Mouse (Mus musculus) spleen, adult 2 months (tissue): ENCODE results near the gene Galk2. TPM values are rescaled to one million over a fixed set of nuclear protein-coding genes. Genes with fewer than 3 reads are reported as not detected.
A peak's percentile ranks its signal among the peaks of the same experiment; 100 is the strongest.

ENCODE experiments used
- DNase-seq, 2 experiments: peaks; one replicate each; pipeline versions ENCODE4 v3.0.0 to v3.0.0-alpha.2; 2012 to 2021; ENCODE audit warnings: low spot score in 2 of 2, low read depth in 1 of 2
- H3K27ac ChIP-seq: fragments of 200-500 bp; 2 replicates; pipeline ENCODE4 v1.5.1; 2012; ENCODE audit warnings: low read length, inconsistent platforms; ENCODE audit not compliant: insufficient read depth
- H3K27me3 ChIP-seq: fragments of 200-500 bp; 2 replicates; pipeline ENCODE4 v1.6.1; 2012; ENCODE audit warnings: mild to moderate bottlenecking, moderate library complexity, low read length, inconsistent platforms; ENCODE audit not compliant: control insufficient read depth, insufficient read depth
- H3K36me3 ChIP-seq: fragments of 200-500 bp; 2 replicates; pipeline ENCODE4 v1.6.1; 2012; ENCODE audit warnings: mild to moderate bottlenecking, low read length, inconsistent platforms; ENCODE audit not compliant: control insufficient read depth, insufficient read depth
- H3K4me1 ChIP-seq: fragments of 200-500 bp; 2 replicates; pipeline ENCODE4 v1.6.1; 2011; ENCODE audit warnings: inconsistent platforms; ENCODE audit not compliant: control insufficient read depth, insufficient read depth, insufficient read length
- H3K4me3 ChIP-seq: fragments of 200-500 bp; 2 replicates; pipeline ENCODE4 v1.5.1; 2011; ENCODE audit warnings: mild to moderate bottlenecking, inconsistent platforms; ENCODE audit not compliant: insufficient read depth, insufficient read length; ENCODE audit errors: extremely low read depth
- CTCF ChIP-seq: fragments of 200-500 bp; IDR thresholded peaks from 2 replicates; pipeline ENCODE4 v1.5.1; 2011; ENCODE audit warnings: mild to moderate bottlenecking, inconsistent platforms; ENCODE audit not compliant: insufficient read depth, insufficient read length, insufficient replicate concordance; ENCODE audit errors: extremely low read depth
- POLR2A ChIP-seq: fragments of 200-500 bp; IDR thresholded peaks from 2 replicates; pipeline ENCODE4 v1.6.1; 2011; ENCODE audit warnings: low read depth, low read length, inconsistent platforms
- WGBS: fragments of 180-500 bp; shearing (Covaris S2); methylation state at CpG from one replicate; pipeline ENCODE4 v1.1.7; 2018; 5-methylcytosine and 5-hydroxymethylcytosine counted together
- polyA plus RNA-seq: library from polyadenylated mRNA; depleted of rRNA; stranded (reverse); fragments of >200 nt; gene quantifications from 2 replicates; pipeline ENCODE4 v1.2.3, GENCODE M21; 2012

Galk2 gene
- polyA plus RNA-seq, 1 experiment: 8.2 TPM

- no peak overlapping the region for H3K4me3 ChIP-seq
- TF ChIP-seq POLR2A (no peak), CTCF (no peak)
- no peaks in the 10 kb centered on the region for H3K27me3 ChIP-seq
- DNase-seq: no peak
- no peak overlapping the region for H3K27ac ChIP-seq
- no peaks in the 10 kb centered on the region for H3K4me1 ChIP-seq
- no peaks in the 10 kb centered on the region for H3K36me3 ChIP-seq
Measured at GRCm38 (mm10) chr2:125865585-125865984, 6.7 kb downstream of the Galk2 start.

- Histone ChIP-seq H3K36me3 (no peaks in the 10 kb centered on the region), H3K4me1 (no peaks in the 10 kb centered on the region), H3K4me3 (peak overlapping the region; percentile 89), H3K27me3 (no peaks in the 10 kb centered on the region), H3K27ac (no peak overlapping the region)
- DNase-seq: peak; percentile 32 to 58
- 2% methylated on average over 23 of the region's 23 CpGs for WGBS
- TF ChIP-seq POLR2A: no peak
- TF ChIP-seq CTCF: no peak
Measured at GRCm38 (mm10) chr2:125866058-125866740, 7.3 kb downstream of the Galk2 start.

GRCm38 (mm10) chr2:125868301-125868700 lies 9.4 kb downstream of the Galk2 start:
- no peak for DNase-seq
- no peak for TF ChIP-seq CTCF
- no peak for TF ChIP-seq POLR2A
- Histone ChIP-seq H3K36me3 (no peaks in the 10 kb centered on the region), H3K4me3 (no peak overlapping the region), H3K27ac (no peak overlapping the region), H3K27me3 (no peaks in the 10 kb centered on the region), H3K4me1 (no peaks in the 10 kb centered on the region)
- WGBS: 88% methylated on average over 3 of the region's 3 CpGs

- Histone ChIP-seq H3K36me3 (no peaks in the 10 kb centered on the region), H3K27ac (no peak overlapping the region), H3K4me1 (no peaks in the 10 kb centered on the region), H3K27me3 (no peaks in the 10 kb centered on the region), H3K4me3 (no peak overlapping the region)
- TF ChIP-seq POLR2A (no peak), CTCF (no peak)
- DNase-seq: no peak
- 92% methylated on average over 3 of the region's 3 CpGs for WGBS
Measured at GRCm38 (mm10) chr2:125870159-125870558, 11.2 kb downstream of the Galk2 start.

DNA sequence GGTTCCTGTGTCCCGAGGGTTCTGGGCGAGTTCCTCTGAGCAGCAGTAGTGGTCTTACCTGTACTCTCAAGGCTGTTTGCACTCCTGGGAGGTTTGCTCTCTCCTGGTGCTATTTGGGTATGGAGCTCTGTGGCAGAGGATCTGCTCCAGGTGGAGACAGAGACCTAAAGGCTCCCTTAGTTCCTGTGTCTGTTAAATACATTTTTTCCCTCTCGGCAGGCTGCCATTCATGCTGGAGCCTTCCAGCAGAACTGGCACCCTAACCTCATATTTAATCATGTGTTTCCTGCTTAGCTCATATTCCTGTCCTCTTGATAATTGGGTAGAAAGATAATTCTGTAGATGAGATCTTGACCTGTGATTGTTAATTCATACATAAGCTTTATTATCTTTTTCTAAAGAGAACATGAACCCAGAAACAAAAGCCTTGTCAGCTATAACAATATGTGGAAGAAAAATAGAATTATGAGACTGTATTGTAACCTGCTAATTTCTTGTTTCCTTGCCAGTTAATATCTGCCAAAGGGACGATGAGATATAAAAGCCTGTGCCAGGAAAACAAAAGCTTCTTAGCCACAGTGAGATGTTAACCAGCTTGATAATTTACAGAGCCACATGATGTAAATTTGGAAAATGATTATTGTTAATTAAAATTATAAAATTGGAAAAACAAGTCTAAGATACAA lies 27.1 kb downstream of the Galk2 start:
- Histone ChIP-seq H3K4me1 (no peaks in the 10 kb centered on the region), H3K36me3 (peaks cover 1% of the 10 kb centered on the region), H3K27me3 (no peaks in the 10 kb centered on the region), H3K4me3 (no peak overlapping the region), H3K27ac (no peak overlapping the region)
- TF ChIP-seq CTCF: no peak
- TF ChIP-seq POLR2A: no peak
- no peak for DNase-seq
- 89% methylated on average over 4 of the region's 4 CpGs for WGBS

DNA sequence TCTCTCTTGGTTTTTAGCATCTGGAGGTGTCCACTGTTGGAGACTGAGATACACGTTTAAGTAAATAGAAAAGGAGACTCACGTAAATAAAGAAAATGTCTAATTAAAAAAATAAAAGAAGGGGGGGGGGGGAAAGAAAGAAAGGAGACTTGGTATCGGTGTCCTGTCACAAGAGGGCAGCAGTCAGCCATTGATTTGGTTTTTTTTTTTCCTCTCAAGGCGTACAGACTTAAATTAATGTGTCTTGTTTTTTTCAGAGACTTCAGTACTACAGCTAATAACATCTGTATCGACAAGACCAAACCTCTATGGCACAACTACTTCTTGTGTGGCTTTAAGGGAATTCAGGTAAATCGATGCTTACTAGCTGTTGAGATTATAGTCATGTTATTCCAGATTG lies 34.2 kb downstream of the Galk2 start:
- TF ChIP-seq CTCF (no peak), POLR2A (no peak)
- Histone ChIP-seq H3K4me3 (no peak overlapping the region), H3K36me3 (peaks cover 5% of the 10 kb centered on the region), H3K27me3 (no peaks in the 10 kb centered on the region), H3K27ac (no peak overlapping the region), H3K4me1 (no peaks in the 10 kb centered on the region)
- no peak for DNase-seq
- 54% methylated on average over 6 of the region's 6 CpGs for WGBS

DNA sequence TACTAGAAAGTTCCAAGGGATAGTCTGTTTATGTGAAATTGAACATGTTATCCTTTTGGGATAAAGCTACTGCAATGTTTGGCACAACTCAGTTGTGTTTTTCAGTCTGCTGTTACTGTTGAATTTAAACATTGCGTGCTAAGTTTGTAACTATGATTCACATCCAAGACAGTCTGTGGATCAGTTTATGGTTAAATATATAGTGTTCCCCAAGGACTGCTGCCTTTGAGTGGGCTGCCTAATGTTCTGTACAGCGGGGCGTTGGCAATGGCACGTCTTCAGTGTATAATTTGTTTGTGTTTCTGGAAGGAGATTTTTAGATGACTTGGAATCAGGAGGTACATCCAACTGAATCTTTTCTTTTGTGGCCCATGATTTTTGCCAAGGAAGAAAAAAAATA lies 36.2 kb downstream of the Galk2 start:
- Histone ChIP-seq H3K4me3 (no peak overlapping the region), H3K4me1 (no peaks in the 10 kb centered on the region), H3K27me3 (no peaks in the 10 kb centered on the region), H3K27ac (no peak overlapping the region), H3K36me3 (peaks cover 5% of the 10 kb centered on the region)
- DNase-seq: no peak
- no peak for TF ChIP-seq CTCF
- 95% methylated on average over 4 of the region's 4 CpGs for WGBS
